Mouse (Mus musculus): ENCODE results near the gene Wnk4.
A peak's percentile ranks its signal among the peaks of the same experiment; 100 is the strongest.

Wnk4 gene

DNA sequence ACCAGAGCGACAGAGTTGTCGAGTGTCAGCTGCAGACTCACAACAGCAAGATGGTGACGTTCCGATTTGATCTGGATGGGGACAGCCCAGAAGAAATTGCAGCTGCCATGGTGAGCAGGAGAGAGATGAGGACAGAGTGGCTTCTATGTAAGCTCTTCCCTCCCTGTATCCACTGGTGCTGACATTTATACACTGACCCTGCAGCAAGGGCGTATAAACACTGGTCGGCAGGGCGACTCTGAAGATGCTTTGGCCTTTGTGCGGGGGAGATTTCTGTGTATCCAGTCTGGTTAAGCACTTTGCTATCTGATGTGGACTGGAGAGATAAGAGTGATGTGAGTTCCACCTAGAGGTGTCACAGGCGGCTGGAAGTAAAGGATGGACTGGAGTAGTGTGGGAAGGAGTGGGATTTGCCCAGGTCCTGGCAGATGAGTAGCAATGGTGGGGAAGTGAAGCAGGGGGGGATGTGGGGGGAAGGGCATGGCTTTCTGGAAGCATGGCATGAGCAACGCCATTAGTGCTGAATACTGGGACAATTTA is 9.3 kb downstream of the Wnk4 start:
- no peak; the same call in 1 of the 2 replicates for ATAC-seq (ENCODE audit: insufficient number of reproducible peaks, low FRiP score, low TSS enrichment)

DNA sequence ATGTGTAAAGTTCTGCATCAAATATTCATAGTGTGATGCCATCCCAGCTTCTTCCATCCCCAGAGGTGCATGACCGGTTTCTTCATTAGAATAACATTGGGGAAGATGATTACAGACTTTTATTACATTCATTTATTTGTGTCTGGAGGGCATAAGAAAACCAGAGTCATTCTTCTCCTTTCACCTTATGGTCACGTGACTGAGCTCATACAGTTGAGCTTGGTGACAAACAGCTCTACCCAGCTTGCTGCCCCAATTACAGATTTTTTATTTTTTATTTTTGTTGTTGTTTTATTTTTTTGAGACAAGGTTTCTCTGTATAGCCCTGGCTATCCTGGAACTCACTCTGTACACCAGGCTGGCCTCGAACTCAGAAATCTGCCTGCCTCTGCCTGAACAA is 12.1 kb downstream of the Wnk4 start:
- no peak for ATAC-seq (ENCODE audit: insufficient number of reproducible peaks, low FRiP score, low TSS enrichment)

DNA sequence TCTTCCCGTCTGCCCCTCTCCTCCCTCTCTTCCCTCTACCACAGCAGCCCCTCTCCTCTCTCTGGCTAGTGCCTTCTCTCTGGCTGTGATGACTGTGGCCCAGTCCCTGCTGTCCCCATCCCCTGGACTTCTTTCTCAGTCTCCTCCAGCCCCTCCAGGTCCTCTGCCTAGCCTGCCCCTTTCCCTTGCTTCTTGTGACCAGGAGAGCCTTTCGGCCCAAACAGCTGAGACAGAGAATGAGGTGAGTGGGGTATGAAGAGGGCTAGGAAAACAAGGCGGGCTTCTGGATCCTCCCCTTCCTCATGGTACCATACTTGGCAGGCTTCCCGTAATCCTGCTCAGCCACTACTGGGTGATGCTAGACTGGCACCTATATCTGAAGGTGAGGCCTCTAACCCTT is 14.9 kb downstream of the Wnk4 start:
- no peak for ATAC-seq (ENCODE audit: insufficient number of reproducible peaks, low FRiP score, low TSS enrichment)

DNA sequence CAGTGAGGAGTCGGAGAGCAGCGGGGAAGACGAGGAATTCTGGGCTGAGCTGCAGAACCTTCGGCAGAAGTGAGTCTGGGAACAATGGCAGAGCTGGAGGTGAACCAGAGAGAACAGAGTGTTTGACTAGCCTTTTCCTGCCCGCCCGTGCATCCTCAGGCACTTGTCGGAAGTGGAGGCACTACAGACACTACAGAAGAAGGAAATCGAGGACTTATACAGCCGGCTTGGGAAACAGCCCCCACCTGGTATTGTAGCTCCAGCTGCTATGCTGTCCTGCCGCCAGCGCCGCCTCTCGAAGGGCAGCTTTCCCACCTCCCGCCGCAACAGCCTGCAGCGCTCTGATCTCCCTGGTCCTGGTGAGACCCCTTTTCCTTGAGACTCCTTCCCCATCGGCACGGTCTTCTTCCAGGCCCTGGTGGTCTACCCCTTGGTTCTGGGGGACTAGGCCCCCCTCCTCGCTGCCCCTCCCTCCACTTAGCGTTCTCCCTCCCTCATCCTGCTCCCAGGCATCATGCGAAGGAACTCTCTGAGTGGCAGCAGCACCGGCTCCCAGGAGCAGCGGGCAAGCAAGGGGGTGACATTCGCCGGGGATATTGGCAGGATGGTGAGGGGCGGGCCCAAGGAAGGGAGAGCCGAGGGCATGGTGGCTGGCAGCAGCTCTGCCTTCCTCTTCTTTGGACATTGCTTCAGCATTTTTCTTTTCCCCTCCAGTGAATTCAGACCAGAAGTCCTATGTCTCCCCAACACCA is 16.1 kb downstream of the Wnk4 start:
- no peak for ATAC-seq (ENCODE audit: insufficient number of reproducible peaks, low FRiP score, low TSS enrichment)

DNA sequence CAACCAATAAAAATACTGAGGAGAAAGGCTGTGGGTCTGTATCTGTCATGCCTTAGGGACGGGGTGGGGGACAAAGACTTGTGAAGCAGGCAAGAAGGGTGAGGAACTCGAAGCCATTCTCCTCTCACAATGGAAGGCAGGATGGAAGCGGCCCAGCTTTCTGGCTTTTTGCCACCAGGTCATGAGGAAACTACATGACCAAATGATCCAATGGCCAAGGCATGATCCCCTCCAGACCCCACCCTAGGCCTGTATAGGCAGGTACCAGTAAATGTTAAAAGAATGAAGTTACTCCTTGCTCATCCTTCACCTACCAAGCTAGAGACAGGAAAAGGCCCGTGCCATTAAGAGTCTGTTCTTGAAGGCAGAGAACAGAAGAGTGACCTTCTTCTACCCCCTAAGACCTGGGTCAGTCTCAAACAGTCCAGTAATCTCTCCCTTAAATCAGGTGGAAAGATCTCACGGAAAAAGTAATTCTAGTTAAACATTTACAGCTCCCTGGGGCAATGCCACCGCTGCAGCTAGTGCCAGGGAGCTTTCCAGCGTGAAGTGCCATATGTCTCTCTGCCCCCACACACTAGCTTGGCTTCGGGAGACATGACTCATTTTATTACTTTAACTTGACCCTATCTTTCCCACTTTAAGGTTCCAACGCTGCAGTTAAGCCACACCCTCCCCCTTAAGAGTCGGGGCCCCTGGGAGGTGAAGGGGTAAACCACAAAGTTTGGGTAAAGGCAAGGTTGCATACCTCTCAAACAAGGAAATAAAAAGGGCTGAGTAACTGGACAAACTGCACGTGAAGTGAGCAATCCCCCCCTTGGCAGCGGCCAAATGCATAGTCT is 17.2 kb downstream of the Wnk4 start:
- ATAC-seq (ENCODE audit: insufficient number of reproducible peaks, low FRiP score, low TSS enrichment), result no peak

DNA sequence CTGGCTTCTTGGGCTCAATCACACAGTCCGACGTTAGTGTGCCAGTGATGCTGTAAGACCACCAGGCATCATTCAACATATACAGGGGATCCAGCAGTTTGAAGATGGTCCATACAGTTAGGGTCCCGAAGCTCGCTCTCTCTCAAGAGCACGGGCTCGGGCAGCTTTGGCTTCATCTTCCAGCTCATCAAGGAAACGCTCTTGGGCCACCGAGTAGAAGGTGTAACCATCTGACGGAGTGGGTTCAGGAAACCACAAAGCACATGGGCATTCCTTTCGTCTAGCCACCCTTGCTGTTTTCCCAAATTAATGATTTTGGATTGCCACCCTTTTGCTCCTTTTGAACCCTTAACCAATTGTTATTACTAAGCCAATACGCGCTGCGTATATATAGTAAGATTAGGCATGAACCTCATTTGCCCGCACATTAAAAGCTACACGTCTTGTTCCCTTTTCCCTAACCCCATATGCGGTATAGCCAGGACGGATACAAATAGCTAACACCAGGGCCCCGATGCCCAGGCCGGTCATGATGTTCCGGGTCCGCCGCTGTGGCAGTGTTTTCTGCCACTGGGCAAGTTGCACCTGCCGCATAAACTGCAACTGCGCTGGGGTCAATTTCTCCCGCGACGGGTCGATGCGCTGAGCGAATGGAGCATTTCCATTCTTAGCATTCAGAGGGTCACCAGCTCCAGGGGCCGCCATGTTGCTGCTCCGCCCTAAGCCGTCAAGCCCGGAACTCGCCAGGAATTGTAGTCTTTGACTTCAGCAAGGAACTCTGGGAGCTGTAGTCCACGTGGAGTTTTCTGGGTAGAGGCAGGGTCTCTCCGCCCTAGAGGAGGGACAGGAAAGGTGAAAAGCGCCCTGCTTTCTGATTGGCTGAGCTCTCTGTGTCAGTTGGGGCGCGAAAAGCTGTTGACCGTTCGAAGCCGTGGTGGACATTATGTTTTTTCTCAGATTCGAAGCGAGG is 18.1 kb downstream of the Wnk4 start, which contains the start of the genes Cntd1 and Coa3:
TSS of gene Cntd1 (plus strand) at position 790 of the 970 bp plus-strand sequence.
TSS of gene Coa3 (minus strand) at position 892 of the 970 bp plus-strand sequence.
- ATAC-seq (ENCODE audit: insufficient number of reproducible peaks, low FRiP score, low TSS enrichment), result peak; percentile 96; the same call in 1 of the 2 replicates

DNA sequence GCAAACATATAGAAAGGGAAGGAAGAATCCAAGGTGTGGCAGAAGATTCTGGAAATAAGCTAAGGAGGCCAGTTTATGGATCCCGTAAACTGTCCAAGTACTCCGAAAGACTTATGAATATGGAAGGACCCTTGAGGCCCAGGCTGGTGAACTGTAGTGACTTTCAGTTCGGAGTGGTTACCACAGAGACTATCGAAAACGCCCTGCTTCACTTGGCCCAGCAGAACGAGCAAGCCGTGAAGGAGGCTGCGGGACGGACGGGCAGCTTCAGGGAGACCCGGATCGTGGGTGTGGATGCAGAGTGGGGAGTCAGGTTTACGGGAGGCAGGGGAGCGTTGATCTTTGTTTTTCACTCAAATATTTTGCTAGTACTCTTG is 18.8 kb downstream of the Wnk4 start:
- no peak for ATAC-seq (ENCODE audit: insufficient number of reproducible peaks, low FRiP score, low TSS enrichment)

DNA sequence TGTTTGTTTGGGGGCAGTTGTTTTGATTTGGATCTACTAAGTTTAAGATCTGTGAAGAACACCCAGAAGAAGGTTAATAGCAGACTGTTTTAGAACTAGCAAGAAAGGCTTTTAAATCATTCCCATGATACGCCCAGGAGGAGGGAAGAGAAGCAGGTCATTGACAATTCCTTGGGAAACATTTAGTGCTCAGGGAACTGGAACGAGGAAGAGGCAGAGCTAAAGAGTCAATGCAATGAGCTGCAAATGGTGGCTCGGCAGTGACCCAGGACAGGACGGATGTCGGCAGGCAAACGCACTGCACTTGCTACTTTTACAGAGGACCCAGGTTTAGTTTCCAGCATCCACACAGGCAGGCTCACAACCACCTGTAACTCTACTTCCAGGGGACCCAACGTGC is 20.5 kb downstream of the Wnk4 start:
- no peak for ATAC-seq (ENCODE audit: insufficient number of reproducible peaks, low FRiP score, low TSS enrichment)

DNA sequence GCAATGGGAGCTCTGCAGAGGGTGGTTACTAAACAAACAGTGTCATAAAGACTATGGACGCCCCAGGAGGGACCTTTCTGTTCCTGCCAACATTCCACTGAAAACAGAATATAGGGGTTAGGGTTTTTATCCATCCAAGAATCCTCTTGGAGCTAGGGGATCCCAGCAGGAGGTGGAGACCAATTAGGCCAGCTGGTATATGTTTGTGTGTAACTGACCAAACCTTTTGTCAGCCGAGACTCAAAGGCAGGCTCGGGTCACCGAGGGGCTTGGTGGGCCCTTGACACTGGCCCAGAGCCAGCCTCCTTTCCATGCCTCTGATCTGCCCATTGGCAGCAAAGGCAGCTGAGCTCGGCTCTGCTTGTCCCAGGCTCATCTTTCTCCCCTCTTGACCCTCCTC is 22.5 kb downstream of the Wnk4 start:
- no peak for ATAC-seq (ENCODE audit: insufficient number of reproducible peaks, low FRiP score, low TSS enrichment)

DNA sequence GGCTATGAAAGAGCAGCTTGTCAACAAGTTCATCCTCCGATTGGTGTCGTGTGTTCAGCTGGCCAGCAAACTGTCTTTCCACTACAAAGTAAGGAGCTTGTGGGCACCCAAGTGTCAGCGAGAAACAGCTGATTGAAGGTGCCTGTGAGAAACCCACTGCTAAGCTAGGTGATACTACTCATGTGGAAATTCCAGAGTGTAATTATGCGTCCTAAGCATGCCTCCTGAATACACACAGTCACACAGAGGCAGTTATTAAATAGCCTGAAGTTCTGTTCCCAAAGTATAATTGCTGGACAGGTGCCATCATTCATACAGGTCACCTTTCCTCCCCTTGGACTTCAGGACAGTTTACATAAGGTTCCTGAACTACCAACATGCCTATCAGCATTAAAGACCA is 23.4 kb downstream of the Wnk4 start:
- no peak for ATAC-seq (ENCODE audit: insufficient number of reproducible peaks, low FRiP score, low TSS enrichment)

DNA sequence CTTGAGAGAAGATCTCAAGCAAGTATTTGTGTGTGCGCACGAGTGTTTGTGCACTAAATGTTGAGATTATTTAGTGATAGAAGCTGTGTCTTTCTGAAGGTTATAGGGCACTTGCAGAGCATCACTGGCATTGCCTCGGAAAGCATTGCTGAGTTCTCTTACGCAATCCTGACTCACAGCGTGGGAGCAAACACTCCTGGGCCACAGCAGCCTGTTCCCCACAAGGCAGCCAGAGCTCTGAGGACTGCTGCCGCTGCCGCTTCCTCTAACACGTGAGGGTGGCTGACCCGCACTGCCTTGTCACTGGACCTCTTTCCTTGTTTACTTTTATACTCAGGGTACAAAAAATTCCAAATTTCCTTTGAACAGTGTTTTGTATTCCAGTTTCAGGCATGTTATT is 26.9 kb downstream of the Wnk4 start:
- ATAC-seq (ENCODE audit: insufficient number of reproducible peaks, low FRiP score, low TSS enrichment), result no peak

DNA sequence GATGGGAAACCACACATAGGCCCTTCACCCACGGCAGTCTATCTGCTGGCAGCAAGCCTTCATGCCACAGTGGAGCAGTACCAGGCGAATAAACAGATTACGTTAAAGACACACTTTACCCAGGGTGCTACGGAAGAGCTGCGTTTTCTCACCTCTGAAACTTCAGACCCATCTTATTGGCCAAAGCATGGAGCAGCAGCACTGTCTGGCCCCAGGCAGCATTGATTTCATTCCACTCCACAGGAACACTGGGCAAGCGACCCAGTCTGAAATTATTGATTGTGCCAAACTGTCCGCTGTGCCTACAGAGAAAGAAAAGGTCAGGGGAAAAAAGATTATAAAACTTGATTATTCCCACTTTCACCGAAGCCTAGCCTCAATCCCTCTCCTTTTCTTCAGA is 30.9 kb downstream of the Wnk4 start:
- ATAC-seq (ENCODE audit: insufficient number of reproducible peaks, low FRiP score, low TSS enrichment), result no peak

DNA sequence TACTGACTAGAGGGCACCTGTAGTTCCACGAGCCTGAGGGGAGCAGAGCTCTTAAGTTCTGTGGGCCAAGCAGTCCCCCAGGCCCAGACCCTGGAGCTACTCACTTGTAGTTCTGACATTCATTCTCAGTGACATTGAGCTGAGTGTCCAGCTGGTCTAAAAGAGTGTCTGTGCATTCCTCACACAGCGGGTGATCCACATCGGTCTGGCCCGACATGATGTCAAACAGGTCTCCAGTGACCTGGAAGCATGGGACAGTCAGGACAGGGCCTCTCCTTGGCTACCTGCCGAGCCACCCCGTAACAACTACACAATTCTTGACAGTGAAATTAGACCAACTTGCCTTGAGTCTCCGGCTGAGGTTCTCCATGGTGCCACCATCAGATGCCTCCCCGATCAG is 34.8 kb downstream of the Wnk4 start:
- no peak for ATAC-seq (ENCODE audit: insufficient number of reproducible peaks, low FRiP score, low TSS enrichment)

DNA sequence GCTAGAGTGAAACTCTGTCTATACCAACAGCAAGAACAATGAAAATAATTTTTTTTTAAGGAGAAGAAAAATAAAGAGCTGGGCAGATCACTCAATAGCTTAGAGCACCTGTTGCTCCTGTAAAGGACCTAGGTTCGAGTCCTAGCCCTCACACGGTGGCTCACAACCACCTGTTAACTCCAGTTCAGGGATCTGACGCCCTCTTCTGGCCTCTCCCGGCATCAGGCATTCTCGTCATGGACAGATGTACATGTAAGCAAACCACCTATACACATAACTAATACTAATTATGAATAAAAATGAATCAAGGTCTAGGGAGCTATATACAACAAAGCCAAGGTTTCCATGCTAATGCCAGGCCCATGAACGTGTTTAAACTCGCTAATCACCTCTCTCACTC is 40.5 kb downstream of the Wnk4 start:
- ATAC-seq (ENCODE audit: insufficient number of reproducible peaks, low FRiP score, low TSS enrichment), result no peak

DNA sequence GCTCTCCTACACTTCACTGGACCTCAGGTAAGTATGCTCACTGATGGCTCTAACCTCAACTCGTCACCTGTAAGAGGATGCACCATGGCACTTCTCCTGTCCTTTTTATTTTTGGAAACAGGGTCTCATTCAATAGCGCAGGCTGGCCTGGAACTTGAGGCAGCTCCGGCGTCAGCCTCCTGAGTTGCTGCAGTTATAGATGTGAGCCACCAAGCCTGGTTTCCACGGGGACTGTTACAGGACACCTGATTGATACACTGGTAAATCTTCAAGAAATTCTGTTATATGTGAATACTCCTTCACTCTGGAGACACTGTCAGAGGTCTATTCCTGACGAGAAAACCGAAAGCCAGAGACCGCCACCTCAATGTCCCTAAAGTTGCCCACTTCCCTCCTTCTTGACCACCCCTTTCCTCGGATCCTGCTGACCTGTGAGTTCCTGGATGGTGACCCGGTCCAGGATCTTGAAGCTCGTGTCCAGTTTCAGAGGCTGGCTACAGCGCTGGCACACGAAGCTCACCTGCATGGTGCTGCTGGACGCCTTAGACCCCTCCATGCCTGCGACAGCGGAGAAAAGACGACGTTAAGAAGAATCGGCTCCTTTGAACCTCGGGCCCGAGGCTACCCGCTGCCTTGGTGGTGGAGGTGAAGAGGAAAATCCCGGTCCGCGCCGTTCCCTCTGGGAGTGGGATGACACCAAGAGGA is 41.1 kb downstream of the Wnk4 start:
- no peak for ATAC-seq (ENCODE audit: insufficient number of reproducible peaks, low FRiP score, low TSS enrichment)

DNA sequence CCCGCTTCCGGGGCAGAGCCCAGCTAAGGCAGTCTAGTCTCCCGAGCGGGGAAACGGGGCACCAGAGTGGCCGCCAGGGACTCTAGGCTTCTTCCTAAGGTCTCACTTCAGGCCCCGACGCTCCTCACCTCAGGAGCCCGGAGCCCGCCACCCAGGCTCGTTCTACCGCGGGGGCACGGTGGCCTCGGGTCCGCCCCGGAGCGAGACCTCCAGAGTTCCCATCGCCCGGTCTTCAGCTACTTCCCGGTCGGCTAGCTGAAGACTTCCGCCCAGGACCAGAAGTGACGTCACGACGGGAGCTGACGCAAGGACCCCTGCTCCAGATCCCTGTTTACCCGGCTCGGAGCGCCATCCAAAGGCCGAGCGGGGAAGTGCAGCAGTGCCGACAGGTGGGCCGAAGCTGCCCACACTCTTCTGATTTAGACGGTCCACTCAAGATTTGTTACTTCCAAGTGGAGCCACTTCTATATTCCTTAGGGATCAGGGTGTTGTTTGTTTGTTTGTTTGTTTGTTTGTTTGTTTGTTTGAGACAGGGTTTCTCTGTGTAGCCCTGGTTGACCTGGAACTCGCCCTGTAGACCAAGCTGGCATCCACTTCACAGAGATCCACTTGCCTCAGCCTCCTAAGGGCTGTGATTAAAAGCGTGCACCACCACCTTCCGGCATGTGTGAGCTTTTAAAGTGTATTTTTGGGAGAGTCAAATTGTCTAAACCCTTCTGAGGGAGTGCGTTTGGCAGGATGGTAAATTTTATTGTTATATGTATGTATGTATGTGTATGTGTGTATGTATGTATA is 41.8 kb downstream of the Wnk4 start, which contains the start of gene Becn1:
TSS of gene Becn1 (minus strand) at position 283 of the 795 bp plus-strand sequence.
- ATAC-seq (ENCODE audit: insufficient number of reproducible peaks, low FRiP score, low TSS enrichment), result peak; percentile 93; the same call in 1 of the 2 replicates

DNA sequence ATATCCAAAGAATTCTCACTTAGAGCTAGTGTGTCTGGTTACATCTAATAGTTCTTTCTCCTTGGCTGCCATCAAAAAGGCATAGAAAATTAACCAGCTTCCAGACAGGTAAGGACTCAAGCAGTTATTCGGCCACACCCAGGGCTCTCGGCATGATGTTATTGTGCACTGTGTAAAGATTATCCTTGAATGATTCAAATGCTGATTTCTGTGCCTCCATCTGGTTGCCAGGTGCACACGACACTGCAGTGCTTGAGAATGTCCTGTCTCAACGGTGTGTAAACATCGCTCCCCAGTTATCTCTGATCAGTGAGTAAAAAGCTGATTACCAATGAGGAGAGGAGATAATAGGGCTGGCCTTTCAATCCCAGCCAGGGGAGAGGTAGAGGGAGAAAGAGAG is 47.4 kb downstream of the Wnk4 start:
- ATAC-seq (ENCODE audit: insufficient number of reproducible peaks, low FRiP score, low TSS enrichment), result no peak

DNA sequence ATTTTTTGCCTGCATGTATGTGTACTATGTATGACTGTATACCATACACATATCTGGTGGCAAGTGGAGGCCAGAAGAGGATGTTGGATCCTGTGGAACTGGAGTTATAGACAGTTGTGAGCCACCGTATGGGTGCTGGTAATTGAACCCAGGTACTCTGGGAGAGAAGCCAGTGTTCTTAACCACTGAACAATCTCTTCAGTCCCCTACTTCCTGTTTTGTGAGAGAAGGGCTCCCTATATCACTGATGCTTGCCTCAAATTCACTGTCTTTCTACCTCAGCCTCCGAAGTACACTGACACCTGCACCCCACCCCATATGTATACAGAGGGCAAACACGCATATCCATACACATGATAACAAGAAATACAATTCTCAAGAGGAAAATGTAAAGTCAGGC is 50.7 kb downstream of the Wnk4 start:
- ATAC-seq (ENCODE audit: insufficient number of reproducible peaks, low FRiP score, low TSS enrichment), result no peak

DNA sequence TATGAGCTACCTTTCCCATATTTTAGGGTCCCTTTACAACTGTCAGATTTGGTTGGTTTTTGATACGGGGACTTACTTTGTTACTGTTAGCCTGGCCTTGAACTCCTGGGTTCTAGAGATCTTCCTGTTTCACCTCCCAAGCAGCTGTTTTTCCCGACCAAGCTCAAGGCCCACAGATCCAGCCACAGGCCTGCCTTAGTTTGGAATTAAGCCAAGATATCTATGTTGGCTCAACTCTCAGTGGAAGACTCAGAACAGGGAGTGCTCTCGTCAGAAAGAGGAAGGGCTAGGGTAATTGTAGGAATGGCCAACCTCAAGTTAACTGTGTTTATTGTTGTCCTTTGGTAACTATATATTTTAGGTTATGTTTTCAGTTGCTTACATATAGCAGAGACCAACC is 51.8 kb downstream of the Wnk4 start:
- no peak for ATAC-seq (ENCODE audit: insufficient number of reproducible peaks, low FRiP score, low TSS enrichment)
